Mouse (Mus musculus) embryonic facial prominence, embryonic 11.5 days (tissue): Measurements from ENCODE around the gene Stat5b. TPM values are rescaled to one million over a fixed set of nuclear protein-coding genes. Genes with fewer than 3 reads are reported as not detected.

Experiments used
- ATAC-seq: fragments of 200-750 bp; cut with Nextera tagmentation; replicated peaks from 2 replicates; pipeline ENCODE4 v1.8.0; 2017; ENCODE audit warnings: low read depth; ENCODE audit not compliant: insufficient number of reproducible peaks, low FRiP score, low TSS enrichment
- DNase-seq: peaks from one replicate; pipeline ENCODE4 v3.0.0-alpha.2; 2015; ENCODE audit warnings: low spot score
- H3K27ac ChIP-seq: fragments of 300-500 bp; sonication (generic); replicated peaks from 2 replicates; pipeline ENCODE4 v1.5.1; 2014; ENCODE audit warnings: mild to moderate bottlenecking, low read depth, low read length, control low read depth
- H3K27me3 ChIP-seq: fragments of 300-500 bp; sonication (generic); 2 replicates; pipeline ENCODE4 v1.6.1; 2014; ENCODE audit warnings: mild to moderate bottlenecking, low read length, moderate library complexity, mixed read lengths; ENCODE audit not compliant: control insufficient read depth, insufficient read depth
- H3K36me3 ChIP-seq: fragments of 300-500 bp; sonication (generic); replicated peaks from 2 replicates; pipeline ENCODE4 v1.6.1; 2014; ENCODE audit warnings: low read depth, mild to moderate bottlenecking, low read length, moderate library complexity, mixed read lengths; ENCODE audit not compliant: control insufficient read depth, insufficient read depth
- H3K4me1 ChIP-seq: fragments of 300-500 bp; sonication (generic); 2 replicates; pipeline ENCODE4 v1.6.1; 2014; ENCODE audit warnings: low read length, mixed read lengths; ENCODE audit not compliant: control insufficient read depth, insufficient read depth
- H3K4me2 ChIP-seq: fragments of 300-500 bp; sonication (generic); 2 replicates; pipeline ENCODE4 v1.6.1; 2014; ENCODE audit warnings: low read depth, mild to moderate bottlenecking, control low read depth, low read length, moderate library complexity
- H3K4me3 ChIP-seq: fragments of 300-500 bp; sonication (generic); 2 replicates; pipeline ENCODE4 v1.5.1; 2014; ENCODE audit warnings: low read depth, low read length, control low read depth
- H3K9ac ChIP-seq: fragments of 300-500 bp; sonication (generic); replicated peaks from 2 replicates; pipeline ENCODE4 v1.6.1; 2014; ENCODE audit warnings: mild to moderate bottlenecking, control low read depth, low read length
- H3K9me3 ChIP-seq: fragments of 300-500 bp; sonication (generic); replicated peaks from 2 replicates; pipeline ENCODE4 v1.6.1; 2016; ENCODE audit warnings: mild to moderate bottlenecking, low read length, inconsistent platforms, mixed read lengths; ENCODE audit not compliant: control insufficient read depth
- WGBS: fragments of 180-500 bp; shearing (Covaris S2); extraction: QIAGEN DNeasy Blood & Tissue Kit; methylation state at CpG from one replicate; pipeline ENCODE4 v1.1.7; 2014; 5-methylcytosine and 5-hydroxymethylcytosine counted together
- polyA plus RNA-seq: library from polyadenylated mRNA; unstranded; fragments of >200 nt; fragmentation: Nextera tagmentation; extraction: Ambion mirVana; gene quantifications from 2 replicates; pipeline ENCODE4 v1.2.1, GENCODE M21; 2014

The Stat5b gene
- polyA plus RNA-seq = 17.9 and 18.1 TPM in 2 replicates

GRCm38 (mm10) chr11:100850038-100850777 is at the start of gene Stat5b:
Stat5b (minus strand) TSS chr11:100850724.
- Histone ChIP-seq H3K27ac (peak within 1 kb of the TSS; percentile 28; the same call in 1 of the 2 replicates), H3K27me3 (no peaks in the 10 kb centered on the region)

DNA sequence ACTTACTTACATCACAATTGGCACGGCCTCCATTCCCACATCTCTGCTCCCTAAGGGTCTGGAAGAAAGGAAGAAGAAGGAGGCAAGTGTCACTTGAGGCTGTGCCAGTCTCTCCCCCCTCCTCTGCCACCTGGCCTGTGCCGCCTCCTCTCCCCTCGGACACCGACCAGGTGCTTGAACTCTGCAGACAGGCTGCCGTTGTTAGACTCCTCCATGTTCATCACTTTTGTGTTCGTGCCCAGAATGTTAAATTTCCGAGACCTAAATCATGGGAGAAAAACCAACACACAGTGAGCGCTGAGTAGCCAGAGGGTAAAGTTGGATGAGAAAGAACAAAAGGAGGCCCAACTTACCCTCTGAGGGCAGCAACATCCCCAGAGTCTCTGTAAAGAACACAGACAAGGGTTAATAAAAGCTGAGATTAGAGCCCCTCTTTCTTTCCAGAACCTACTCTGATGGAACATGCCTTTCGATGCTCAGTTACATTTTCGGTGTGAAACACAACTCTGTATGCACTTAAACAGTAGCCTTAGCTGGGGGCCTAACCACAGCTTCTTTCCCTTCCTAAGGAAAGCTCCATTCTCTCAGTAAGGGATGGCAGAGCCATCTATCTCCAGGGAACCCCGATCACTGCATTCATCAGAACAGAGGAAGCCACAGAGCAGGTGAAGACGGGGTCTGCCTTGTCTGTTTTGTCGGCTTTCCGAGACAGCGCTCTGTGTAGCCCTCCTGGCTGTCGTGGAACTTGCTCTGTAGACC is 48.1 kb upstream of the Stat5b start:
- DNase-seq = no peak
- no peak overlapping the region for H3K4me2 ChIP-seq
- H3K36me3 ChIP-seq = peaks cover 3% of the 10 kb centered on the region; the same call in 1 of the 2 replicates
- H3K27me3 ChIP-seq = no peaks in the 10 kb centered on the region
- H3K4me1 ChIP-seq = no peaks in the 10 kb centered on the region
- no peak overlapping the region for H3K9ac ChIP-seq
- H3K9me3 ChIP-seq = no peaks in the 10 kb centered on the region
- 79% methylated on average over 16 of the region's 16 CpGs for WGBS
- no peak overlapping the region for H3K27ac ChIP-seq
- ATAC-seq = no peak
- H3K4me3 ChIP-seq = no peak overlapping the region

More at GRCm38 (mm10) chr11:100850038-100850777, at the start of gene Stat5b:
- H3K9ac ChIP-seq = peak within 1 kb of the TSS; percentile 96
- H3K4me3 ChIP-seq = peak within 1 kb of the TSS; percentile 91
- no peaks in the 10 kb centered on the region for H3K9me3 ChIP-seq
- peak within 1 kb of the TSS; percentile 94 for H3K4me2 ChIP-seq
- DNase-seq = peak; percentile 78
- H3K36me3 ChIP-seq = no peaks in the 10 kb centered on the region
- ATAC-seq = peak; percentile 79
- H3K4me1 ChIP-seq = no peaks in the 10 kb centered on the region; the same call in 1 of the 2 replicates
- under 1% methylated on average over 73 of the region's 104 CpGs for WGBS

DNA sequence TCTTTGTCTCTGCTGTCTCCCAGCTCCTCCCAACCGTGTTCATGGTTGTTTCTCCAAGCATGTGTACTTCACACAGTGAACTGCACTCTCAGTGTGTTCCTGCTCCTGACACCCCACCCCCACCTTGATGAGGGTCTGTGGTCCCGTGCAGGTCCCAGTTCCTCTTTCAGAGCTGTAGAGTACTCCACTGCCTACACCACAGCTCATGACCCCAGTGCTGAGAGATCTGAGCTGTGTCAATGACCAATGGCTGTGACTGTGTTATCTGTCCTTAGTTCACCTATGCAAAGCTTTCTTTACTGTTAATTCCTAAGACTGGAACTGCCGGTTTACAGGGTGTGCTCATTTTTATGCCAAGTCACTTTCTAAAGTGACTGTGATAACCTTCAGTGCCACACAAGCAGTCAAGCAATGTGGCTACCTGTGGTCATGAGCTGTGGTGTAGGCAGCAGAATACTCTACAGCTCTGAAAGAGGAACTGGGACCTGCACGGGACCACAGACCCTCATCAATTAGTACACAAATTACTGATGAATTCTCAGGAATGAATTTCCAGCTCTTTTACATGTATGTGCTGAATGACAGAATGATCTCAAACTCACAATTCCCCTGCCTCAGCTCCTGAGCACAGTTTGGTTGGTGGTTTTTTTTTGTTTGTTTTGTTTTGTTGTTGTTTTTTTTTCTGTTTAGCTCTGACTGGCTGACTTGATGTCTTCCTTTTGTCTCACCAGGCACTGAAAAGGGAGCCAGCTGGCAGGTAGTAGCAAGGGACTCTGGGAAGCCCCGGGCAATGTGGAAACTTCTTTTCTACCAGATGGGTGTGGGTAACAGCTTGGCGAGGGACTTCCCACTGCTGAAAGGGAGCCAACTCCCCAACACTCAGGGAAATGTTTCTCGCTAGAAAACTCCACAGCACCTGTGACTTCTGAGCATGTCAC is 47.0 kb upstream of the Stat5b start:
- ATAC-seq (no peak), DNase-seq (no peak)
- no peaks in the 10 kb centered on the region for H3K9me3 ChIP-seq
- no peaks in the 10 kb centered on the region for H3K27me3 ChIP-seq
- no peaks in the 10 kb centered on the region for H3K4me1 ChIP-seq
- no peak overlapping the region for H3K27ac ChIP-seq
- H3K36me3 ChIP-seq = peaks cover 3% of the 10 kb centered on the region; the same call in 1 of the 2 replicates
- WGBS = 80% methylated on average over 7 of the region's 7 CpGs
- H3K9ac ChIP-seq = no peak overlapping the region
- H3K4me2 ChIP-seq = no peak overlapping the region
- no peak overlapping the region for H3K4me3 ChIP-seq

- DNase-seq (no peak), ATAC-seq (no peak)
- Histone ChIP-seq H3K4me1 (no peaks in the 10 kb centered on the region), H3K9ac (no peak overlapping the region), H3K27me3 (no peaks in the 10 kb centered on the region), H3K4me2 (no peak overlapping the region), H3K9me3 (no peaks in the 10 kb centered on the region), H3K4me3 (no peak overlapping the region), H3K36me3 (no peaks in the 10 kb centered on the region), H3K27ac (no peak overlapping the region)
- WGBS = 82% methylated on average over 10 of the region's 10 CpGs
Measured at GRCm38 (mm10) chr11:100896078-100896477, 45.6 kb upstream of the Stat5b start.

GRCm38 (mm10) chr11:100894146-100894918 is 43.8 kb upstream of the Stat5b start:
- Histone ChIP-seq H3K4me2 (no peak overlapping the region), H3K9ac (no peak overlapping the region), H3K4me3 (no peak overlapping the region), H3K36me3 (no peaks in the 10 kb centered on the region), H3K27me3 (no peaks in the 10 kb centered on the region), H3K9me3 (no peaks in the 10 kb centered on the region), H3K4me1 (no peaks in the 10 kb centered on the region), H3K27ac (no peak overlapping the region)
- DNase-seq (no peak), ATAC-seq (no peak)
- WGBS = 69% methylated on average over 9 of the region's 9 CpGs

DNA sequence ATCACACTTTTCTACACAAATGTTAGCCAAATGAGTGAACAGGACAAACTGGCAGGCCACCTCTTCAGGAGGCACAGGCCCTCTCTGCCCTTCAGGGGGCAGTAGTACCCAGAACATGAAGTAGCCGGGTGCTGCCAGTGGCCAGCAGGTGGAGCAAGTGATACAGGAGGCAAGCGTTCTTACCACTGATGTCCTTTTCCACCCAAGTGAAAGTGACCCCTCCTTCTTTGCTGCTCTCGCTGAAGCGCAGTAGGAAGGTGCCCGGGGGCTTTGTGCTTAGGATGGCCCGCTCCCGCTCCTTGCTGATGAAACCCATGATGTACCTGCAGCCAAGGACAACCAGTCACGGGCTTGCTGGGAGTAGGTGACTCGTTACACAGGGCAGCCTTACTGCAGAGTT is 43.0 kb upstream of the Stat5b start:
- Histone ChIP-seq H3K27me3 (no peaks in the 10 kb centered on the region), H3K4me3 (no peak overlapping the region), H3K36me3 (no peaks in the 10 kb centered on the region), H3K9me3 (no peaks in the 10 kb centered on the region), H3K9ac (no peak overlapping the region), H3K4me1 (no peaks in the 10 kb centered on the region), H3K27ac (no peak overlapping the region), H3K4me2 (no peak overlapping the region)
- 12% methylated on average over 9 of the region's 9 CpGs for WGBS
- peak; percentile 91 for DNase-seq
- ATAC-seq = no peak

DNA sequence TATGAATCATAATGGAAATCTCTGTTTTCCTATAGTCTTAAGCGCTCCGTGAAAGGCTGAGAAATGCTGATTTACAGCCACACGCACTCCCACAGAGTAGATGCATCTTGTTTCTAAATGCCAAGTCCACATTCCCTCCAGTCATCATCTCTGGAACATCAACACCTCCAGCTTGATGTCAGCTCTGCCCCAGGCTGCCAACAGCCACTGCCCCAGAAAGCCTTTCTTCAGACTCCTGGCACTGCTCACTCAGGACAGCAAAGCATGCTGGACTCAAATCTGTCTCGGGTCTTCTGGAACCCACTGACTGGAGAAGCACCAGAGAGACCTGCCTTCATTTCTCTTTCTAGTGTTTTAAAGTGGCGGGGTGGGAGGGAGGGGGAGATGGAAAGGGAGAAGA is 41.9 kb upstream of the Stat5b start:
- DNase-seq (no peak), ATAC-seq (no peak)
- WGBS = 89% methylated on average over 5 of the region's 5 CpGs
- Histone ChIP-seq H3K27me3 (no peaks in the 10 kb centered on the region), H3K4me2 (no peak overlapping the region), H3K36me3 (no peaks in the 10 kb centered on the region), H3K27ac (no peak overlapping the region), H3K4me3 (no peak overlapping the region), H3K4me1 (no peaks in the 10 kb centered on the region), H3K9ac (no peak overlapping the region), H3K9me3 (no peaks in the 10 kb centered on the region)
